Mouse (Mus musculus) neural tube, embryonic 12.5 days (tissue): ENCODE data around the gene Snrnp35. TPM values are rescaled to one million over a fixed set of nuclear protein-coding genes. Genes with fewer than 3 reads are reported as not detected.
A peak's percentile ranks its signal among the peaks of the same experiment; 100 is the strongest.

ENCODE experiments used
- ATAC-seq: fragments of 200-750 bp; cut with Nextera tagmentation; 2 replicates; pipeline ENCODE4 v1.8.0; 2017; ENCODE audit warnings: low read depth, mild to moderate bottlenecking, moderate TSS enrichment, moderate library complexity; ENCODE audit not compliant: low FRiP score
- H3K27ac ChIP-seq: fragments of 300-500 bp; sonication (generic); 2 replicates; pipeline ENCODE4 v1.5.1; 2016
- H3K27me3 ChIP-seq: fragments of 300-500 bp; sonication (generic); replicated peaks from 2 replicates; pipeline ENCODE4 v1.6.1; 2016; ENCODE audit warnings: mild to moderate bottlenecking
- H3K36me3 ChIP-seq: fragments of 300-500 bp; sonication (generic); 2 replicates; pipeline ENCODE4 v1.6.1; 2016; ENCODE audit warnings: mild to moderate bottlenecking
- H3K4me1 ChIP-seq: fragments of 300-500 bp; sonication (generic); 2 replicates; pipeline ENCODE4 v1.6.1; 2016
- H3K4me2 ChIP-seq: fragments of 300-500 bp; sonication (generic); replicated peaks from 2 replicates; pipeline ENCODE4 v1.6.1; 2016; ENCODE audit warnings: mild to moderate bottlenecking
- H3K4me3 ChIP-seq: fragments of 300-500 bp; sonication (generic); 2 replicates; pipeline ENCODE4 v1.5.1; 2016
- H3K9ac ChIP-seq: fragments of 300-500 bp; sonication (generic); 2 replicates; pipeline ENCODE4 v1.6.1; 2016; ENCODE audit warnings: mild to moderate bottlenecking
- H3K9me3 ChIP-seq: fragments of 300-500 bp; sonication (generic); 2 replicates; pipeline ENCODE4 v1.6.1; 2016; ENCODE audit warnings: mild to moderate bottlenecking
- WGBS: fragments of 180-500 bp; shearing (Covaris S2); methylation state at CpG from one replicate; pipeline ENCODE4 v1.1.7; 2016; 5-methylcytosine and 5-hydroxymethylcytosine counted together
- polyA plus RNA-seq: library from polyadenylated mRNA; unstranded; fragments of >200 nt; fragmentation: Nextera tagmentation; extraction: Ambion mirVana; gene quantifications from 2 replicates; pipeline ENCODE4 v1.2.1, GENCODE M21; 2016

Gene Snrnp35
- polyA plus RNA-seq, result 29.5 and 29.6 TPM in 2 replicates

DNA sequence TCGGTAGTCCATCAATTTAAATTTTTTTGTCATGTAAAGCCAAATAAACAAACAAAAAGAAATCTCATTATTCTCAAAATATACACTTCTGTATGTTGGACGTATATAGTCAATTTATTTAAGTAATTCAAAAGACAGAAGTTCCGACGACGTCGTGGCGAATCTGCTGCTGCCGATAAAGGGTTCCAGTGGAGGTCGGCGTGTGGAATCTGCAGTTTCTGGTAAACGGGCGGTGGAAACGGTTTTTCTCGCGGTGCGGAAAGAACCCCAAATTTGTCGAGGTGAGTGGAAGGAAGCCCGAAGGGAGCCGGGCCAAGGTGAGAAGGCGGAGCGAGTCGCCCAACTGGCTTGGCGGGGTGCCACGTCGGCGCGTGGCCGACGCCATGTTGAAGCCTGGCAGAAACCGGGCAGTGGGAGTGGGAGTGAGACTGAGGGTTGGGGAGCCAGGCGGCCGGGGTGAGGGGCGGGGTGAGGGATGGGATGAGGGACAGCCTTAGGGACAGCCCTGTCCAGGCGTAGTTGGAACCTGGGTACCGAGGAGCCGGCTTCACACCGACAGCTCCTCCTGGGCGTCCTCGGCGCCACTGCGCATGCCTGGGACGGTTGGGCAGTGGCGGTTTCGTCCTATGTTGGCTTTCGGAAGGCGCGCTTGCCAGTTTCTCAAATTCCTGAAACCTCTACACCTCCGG lies at the start of gene Snrnp35:
Gene Snrnp35, plus strand, starts transcription at position 169 of the 689 bp plus-strand sequence.
- Histone ChIP-seq H3K9me3 (no peaks in the 10 kb centered on the region), H3K4me2 (peak within 1 kb of the TSS; percentile 72), H3K9ac (peak within 1 kb of the TSS; percentile 78), H3K36me3 (peaks cover 6% of the 10 kb centered on the region), H3K4me3 (peak within 1 kb of the TSS; percentile 65), H3K27me3 (no peaks in the 10 kb centered on the region), H3K4me1 (peaks cover 16% of the 10 kb centered on the region; the same call in 1 of the 2 replicates), H3K27ac (peak within 1 kb of the TSS; percentile 94)
- under 1% methylated on average over 48 of the region's 48 CpGs for WGBS
- ATAC-seq, result peak; percentile 93

DNA sequence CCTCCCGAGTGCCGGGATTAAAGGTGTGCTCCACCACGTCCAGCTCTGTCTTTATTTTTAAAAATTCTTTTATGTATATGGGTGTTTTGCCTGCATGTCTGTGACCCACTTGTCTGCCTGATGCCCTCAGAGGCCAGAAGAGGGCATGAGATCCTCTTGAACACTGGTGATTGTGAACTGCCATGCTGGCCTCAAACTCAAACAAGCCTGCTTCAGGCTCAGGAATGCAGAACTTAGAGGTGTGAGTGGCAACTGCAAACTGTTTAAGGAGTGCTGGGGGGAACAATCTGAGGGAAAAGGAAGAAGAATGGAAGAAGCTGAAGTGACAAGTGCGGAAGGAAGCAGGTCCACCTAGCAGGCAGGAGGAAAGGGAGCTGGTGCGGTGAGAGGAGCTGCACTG lies 44.7 kb upstream of the Snrnp35 start:
- peaks cover 8% of the 10 kb centered on the region; the same call in 1 of the 2 replicates for H3K4me1 ChIP-seq

DNA sequence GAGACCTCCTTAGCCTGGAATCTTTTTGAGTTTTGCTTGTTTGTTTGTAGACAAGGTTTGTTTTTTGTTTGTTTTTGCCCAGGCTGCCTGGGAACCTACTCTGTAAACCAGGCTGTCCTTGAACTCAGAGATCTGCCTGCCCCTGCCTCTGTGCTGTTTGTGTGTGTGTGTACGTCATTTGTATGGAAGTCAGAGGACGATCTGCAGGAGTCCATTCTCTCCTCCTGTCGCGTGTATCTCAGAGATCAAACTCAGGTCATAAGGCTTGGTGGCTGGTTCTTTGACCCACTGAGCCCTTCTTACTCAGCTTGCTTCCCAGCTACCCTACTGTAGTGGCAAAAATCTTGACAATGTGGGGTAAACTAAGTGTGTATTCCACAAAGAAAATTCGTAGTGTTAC lies 44.2 kb upstream of the Snrnp35 start:
- H3K9ac ChIP-seq, result no peak overlapping the region
- no peaks in the 10 kb centered on the region for H3K27me3 ChIP-seq
- H3K4me1 ChIP-seq, result peaks cover 8% of the 10 kb centered on the region; the same call in 1 of the 2 replicates
- H3K27ac ChIP-seq, result no peak overlapping the region
- WGBS, result 66% methylated on average over 5 of the region's 5 CpGs
- peak overlapping the region; percentile 97 for H3K4me2 ChIP-seq
- H3K9me3 ChIP-seq, result no peaks in the 10 kb centered on the region
- 0 out of 2 replicates have a peak overlapping the region, but pooled peaks have one; percentile 73 for H3K4me3 ChIP-seq
- no peaks in the 10 kb centered on the region for H3K36me3 ChIP-seq
- no peak for ATAC-seq

More for the DNA sequence above, 44.7 kb upstream of the Snrnp35 start:
- no peaks in the 10 kb centered on the region for H3K36me3 ChIP-seq
- no peak for ATAC-seq
- no peak overlapping the region for H3K27ac ChIP-seq
- H3K9me3 ChIP-seq, result no peaks in the 10 kb centered on the region
- H3K4me2 ChIP-seq, result no peak overlapping the region
- H3K9ac ChIP-seq, result no peak overlapping the region
- WGBS, result 91% methylated on average over 5 of the region's 5 CpGs
- H3K4me3 ChIP-seq, result no peak overlapping the region
- no peaks in the 10 kb centered on the region for H3K27me3 ChIP-seq

DNA sequence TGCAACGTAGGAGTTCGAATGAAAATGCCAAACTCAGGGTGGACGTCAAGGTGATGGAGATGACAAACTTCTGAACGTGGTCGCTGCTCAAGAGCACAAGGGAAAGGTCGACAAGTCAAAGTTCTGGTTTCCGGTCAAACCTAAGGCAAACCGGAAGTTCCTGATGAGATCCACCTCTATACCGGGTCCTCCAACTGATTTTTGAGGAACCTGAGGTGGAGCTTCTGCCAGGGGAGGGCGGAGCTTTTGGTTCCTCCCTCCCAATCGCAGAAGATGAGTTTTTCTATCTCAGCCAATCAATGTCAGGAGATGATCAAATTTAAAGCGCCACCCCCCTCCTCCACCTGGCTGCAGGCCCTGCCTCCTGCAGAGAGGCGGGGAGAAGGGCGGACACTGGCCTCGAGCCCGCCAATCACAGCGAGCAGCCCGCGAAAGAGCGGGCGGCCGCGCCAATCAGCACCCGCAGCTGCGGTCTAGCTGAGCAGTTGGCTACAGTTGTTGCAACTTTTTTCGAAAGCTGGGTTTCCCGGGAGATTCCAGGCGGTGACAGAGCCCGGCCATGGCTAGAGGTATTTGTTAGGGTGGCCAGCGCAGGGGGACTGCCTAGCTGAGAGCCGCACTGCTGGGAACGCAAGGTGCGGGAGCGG lies 43.4 kb upstream of the Snrnp35 start, which contains the start of gene Kmt5a:
Gene Kmt5a, plus strand, starts transcription at position 484 of the 647 bp plus-strand sequence.
- no peaks in the 10 kb centered on the region for H3K9me3 ChIP-seq
- H3K9ac ChIP-seq, result peak within 1 kb of the TSS; percentile 74
- H3K4me2 ChIP-seq, result peak within 1 kb of the TSS; percentile 97
- 1% methylated on average over 34 of the region's 34 CpGs for WGBS
- peaks cover 10% of the 10 kb centered on the region for H3K4me1 ChIP-seq
- no peaks in the 10 kb centered on the region for H3K36me3 ChIP-seq
- peak; percentile 98 for ATAC-seq
- peak within 1 kb of the TSS; percentile 73 for H3K4me3 ChIP-seq
- no peaks in the 10 kb centered on the region for H3K27me3 ChIP-seq
- H3K27ac ChIP-seq, result peak within 1 kb of the TSS; percentile 53

DNA sequence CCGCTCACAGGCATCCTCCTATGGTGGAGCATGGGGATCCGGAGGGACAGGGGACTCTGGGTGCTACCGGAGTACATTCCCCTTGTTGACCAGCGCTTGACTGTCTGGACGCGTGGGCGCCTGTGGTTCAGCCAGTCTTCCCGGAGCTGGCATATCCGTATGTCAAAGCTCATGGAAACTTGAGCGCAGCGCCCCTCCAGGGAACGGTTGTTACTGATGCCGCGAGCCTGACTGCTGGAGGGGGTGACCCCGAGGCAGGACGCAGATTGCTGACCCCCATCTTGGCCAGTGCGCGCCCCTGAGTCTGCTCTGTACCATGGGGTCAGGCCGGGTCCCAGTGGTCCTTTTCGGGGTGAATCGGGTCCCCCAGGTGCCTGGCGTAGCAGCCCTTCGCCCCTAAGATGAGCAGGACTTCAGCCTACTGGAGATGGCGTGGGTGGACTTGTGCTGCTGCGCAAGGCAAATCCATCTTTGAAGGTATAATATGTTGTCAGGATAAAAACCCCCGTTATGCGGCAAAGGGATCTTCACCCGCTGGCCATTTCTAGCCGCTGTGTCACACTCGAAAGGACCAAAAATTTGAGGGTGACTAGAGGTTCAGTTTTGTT lies 42.7 kb upstream of the Snrnp35 start:
- Histone ChIP-seq H3K9ac (peak overlapping the region; percentile 74), H3K4me3 (peak overlapping the region; percentile 73), H3K4me1 (peaks cover 16% of the 10 kb centered on the region), H3K36me3 (no peaks in the 10 kb centered on the region), H3K4me2 (peak overlapping the region; percentile 97), H3K9me3 (no peaks in the 10 kb centered on the region), H3K27ac (peak overlapping the region; percentile 53), H3K27me3 (no peaks in the 10 kb centered on the region)
- WGBS, result under 1% methylated on average over 30 of the region's 30 CpGs
- peak; percentile 68 for ATAC-seq

DNA sequence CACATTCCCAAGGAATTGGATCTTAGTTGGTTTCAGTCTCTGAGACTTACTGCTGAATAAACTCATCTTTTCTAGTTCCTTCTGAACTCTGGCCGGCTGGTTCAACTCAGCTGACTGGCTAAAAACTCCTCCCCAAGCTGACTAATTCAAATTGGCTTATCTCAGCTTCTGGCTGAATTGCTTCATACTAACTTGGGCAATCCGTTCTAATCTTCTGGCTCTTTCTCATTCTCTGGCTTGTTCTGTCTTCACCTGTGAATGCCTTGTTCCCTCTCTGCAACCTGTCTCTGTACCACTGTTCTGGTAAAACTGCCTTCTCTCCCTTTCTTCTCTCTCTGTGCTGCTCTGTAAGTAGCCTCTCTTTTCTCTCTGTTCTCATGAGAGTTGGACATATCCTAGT lies 40.3 kb upstream of the Snrnp35 start:
- no peaks in the 10 kb centered on the region for H3K9me3 ChIP-seq
- ATAC-seq, result no peak
- peaks cover 33% of the 10 kb centered on the region for H3K4me1 ChIP-seq

DNA sequence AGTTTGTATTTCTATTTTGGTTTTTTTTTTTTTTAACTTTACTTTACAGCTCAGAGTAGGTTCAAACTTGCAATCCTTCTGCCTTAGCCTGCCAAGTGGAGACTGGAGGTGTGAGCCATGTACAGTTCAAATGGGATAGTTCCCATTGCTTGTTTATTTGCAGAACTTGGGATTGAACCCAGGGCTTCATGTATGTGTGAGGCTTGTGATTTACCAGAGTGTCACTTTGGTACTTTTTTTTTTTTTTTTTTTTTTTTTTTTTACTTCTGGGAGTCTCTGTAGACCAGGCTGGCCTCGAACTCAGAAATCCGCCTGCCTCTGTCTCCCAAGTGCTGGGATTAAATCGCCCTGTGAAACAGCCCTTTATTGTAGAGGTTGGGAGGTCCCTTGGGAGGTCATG lies 38.7 kb upstream of the Snrnp35 start:
- H3K27ac ChIP-seq, result no peak overlapping the region
- H3K36me3 ChIP-seq, result peaks cover 22% of the 10 kb centered on the region
- H3K4me1 ChIP-seq, result peaks cover 39% of the 10 kb centered on the region
- ATAC-seq, result no peak
- no peaks in the 10 kb centered on the region for H3K9me3 ChIP-seq
- no peaks in the 10 kb centered on the region for H3K27me3 ChIP-seq
- WGBS, result 73% methylated on average over 3 of the region's 3 CpGs
- no peak overlapping the region for H3K9ac ChIP-seq
- no peak overlapping the region; the same call in 1 of the 2 replicates for H3K4me2 ChIP-seq
- H3K4me3 ChIP-seq, result no peak overlapping the region

More for the DNA sequence above, 40.3 kb upstream of the Snrnp35 start:
- Histone ChIP-seq H3K36me3 (peaks cover 8% of the 10 kb centered on the region), H3K27ac (no peak overlapping the region), H3K9ac (no peak overlapping the region), H3K27me3 (no peaks in the 10 kb centered on the region), H3K4me3 (no peak overlapping the region), H3K4me2 (no peak overlapping the region)
- WGBS, result 91% methylated on average over 2 of the region's 2 CpGs

DNA sequence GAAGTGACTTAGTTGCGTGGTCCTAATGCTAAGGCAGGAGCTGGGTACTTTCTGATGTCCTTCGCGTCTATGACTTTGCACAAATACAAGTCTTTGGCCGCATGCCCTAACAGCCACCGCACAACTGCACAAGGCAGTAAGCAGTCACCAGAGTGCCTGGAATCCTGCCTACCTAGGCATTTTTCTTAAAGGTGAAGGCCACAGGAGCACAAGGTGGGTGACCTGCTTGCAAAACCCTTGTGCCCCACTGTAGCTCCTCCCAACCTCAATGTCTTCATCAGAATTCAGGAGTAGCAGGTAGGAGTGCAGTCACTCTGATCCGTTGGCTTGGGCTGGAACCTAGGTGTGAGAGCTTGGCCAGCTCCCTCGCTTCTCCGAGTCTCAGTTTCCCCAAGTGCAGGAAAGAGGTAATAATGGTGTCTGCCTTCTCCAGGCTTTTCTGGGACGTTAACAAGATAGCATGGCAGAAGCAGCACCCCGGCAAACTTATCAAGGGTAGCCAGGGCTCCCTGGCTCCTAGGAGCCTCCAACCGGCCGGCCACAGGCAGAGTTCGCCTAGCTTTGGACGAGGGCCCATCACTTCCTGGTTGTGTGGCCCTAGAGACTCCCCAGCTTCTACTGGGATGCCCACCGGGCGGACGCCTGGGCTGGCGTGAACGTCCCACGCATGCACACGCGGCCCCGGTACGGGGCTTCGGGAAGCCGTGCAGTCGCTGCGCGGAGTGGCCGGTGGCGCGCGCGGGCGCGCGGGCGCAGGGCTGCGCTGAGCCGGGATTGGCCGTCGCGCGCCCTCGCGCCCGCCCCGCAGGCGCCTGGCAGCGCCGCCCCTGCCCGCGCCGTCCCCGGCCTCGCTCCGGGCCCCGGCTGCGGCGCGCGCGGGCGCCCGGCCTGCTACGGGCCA lies 38.0 kb upstream of the Snrnp35 start:
- Histone ChIP-seq H3K9me3 (no peaks in the 10 kb centered on the region), H3K9ac (peak overlapping the region; percentile 95), H3K27ac (peak overlapping the region; percentile 50; the same call in 1 of the 2 replicates), H3K4me2 (peak overlapping the region; percentile 91), H3K4me3 (peak overlapping the region; percentile 97), H3K36me3 (peaks cover 27% of the 10 kb centered on the region), H3K27me3 (no peaks in the 10 kb centered on the region), H3K4me1 (peaks cover 39% of the 10 kb centered on the region)
- ATAC-seq, result peak; percentile 89
- WGBS, result 6% methylated on average over 63 of the region's 66 CpGs

DNA sequence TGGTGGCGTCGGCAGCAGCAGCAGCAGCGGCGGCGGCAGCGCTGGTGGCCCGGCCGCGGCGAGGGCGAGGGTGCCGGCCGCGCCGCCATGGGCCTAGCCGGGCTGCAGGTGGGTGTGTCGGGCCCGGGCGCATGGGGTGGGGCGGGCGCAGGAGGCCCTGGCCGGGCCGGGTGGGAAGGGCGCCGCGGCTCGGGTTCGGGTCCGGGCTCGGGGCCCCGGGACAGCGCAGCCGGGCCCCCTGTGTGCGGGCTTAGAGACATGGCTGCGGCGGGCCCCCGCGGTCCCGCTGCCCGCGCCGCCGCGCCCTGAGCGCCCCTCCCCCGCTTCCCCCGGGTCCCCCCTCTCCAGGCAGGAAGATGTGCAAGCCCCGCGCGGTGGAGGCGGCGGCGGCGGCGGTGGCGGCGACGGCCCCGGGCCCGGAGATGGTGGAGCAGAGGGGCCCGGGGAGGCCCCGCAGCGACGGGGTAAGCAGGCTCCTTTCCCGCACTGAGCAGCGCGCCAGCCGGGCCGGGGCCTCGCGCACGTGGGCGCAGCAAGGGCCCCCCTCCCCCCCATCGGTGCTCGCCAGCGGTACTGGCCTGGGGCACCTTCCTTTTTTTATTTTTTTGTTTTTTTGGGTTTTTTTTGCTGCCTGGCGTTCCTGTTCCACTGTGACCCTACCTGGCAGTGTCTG lies 37.2 kb upstream of the Snrnp35 start:
- WGBS, result under 1% methylated on average over 58 of the region's 77 CpGs
- Histone ChIP-seq H3K27me3 (no peaks in the 10 kb centered on the region), H3K4me1 (peaks cover 33% of the 10 kb centered on the region), H3K27ac (peak overlapping the region; percentile 50), H3K9ac (peak overlapping the region; percentile 95), H3K4me3 (peak overlapping the region; percentile 97), H3K36me3 (peaks cover 35% of the 10 kb centered on the region), H3K9me3 (no peaks in the 10 kb centered on the region), H3K4me2 (peak overlapping the region; percentile 91)
- ATAC-seq, result peak; percentile 43

DNA sequence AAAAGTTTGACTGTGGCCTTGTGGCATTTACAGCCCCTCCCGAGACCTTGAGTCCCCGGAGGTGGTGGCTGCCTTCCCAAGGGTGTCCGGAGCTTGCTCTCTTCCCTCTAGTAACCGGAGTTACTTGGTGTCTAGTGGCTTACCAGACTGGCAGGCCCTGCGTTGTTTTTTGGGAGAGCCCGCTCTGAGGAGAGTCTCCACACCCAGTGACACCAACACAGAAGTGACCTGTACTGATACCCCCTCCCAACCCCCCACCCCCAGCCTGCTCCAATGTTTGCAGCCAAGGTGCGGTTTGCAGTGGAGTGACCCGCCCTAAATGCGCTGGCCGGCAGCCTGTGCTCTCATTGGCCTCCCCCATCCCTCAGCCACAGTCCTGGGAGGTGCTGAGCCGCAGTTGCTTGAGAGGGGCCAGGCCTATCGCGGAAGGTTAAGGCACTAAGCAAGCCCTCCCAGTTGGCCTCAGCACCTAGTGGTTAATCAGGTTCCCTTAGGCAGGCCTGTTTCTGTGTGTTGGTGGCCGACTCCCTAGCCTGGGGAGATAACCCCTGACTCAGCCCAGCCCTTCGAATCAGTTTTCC lies 36.5 kb upstream of the Snrnp35 start:
- Histone ChIP-seq H3K9ac (peak overlapping the region; percentile 95), H3K4me2 (peak overlapping the region; percentile 91), H3K27me3 (no peaks in the 10 kb centered on the region), H3K9me3 (no peaks in the 10 kb centered on the region), H3K4me1 (peaks cover 31% of the 10 kb centered on the region), H3K27ac (no peak overlapping the region), H3K36me3 (peaks cover 42% of the 10 kb centered on the region), H3K4me3 (peak overlapping the region; percentile 97)
- ATAC-seq, result no peak
- 4% methylated on average over 15 of the region's 15 CpGs for WGBS

DNA sequence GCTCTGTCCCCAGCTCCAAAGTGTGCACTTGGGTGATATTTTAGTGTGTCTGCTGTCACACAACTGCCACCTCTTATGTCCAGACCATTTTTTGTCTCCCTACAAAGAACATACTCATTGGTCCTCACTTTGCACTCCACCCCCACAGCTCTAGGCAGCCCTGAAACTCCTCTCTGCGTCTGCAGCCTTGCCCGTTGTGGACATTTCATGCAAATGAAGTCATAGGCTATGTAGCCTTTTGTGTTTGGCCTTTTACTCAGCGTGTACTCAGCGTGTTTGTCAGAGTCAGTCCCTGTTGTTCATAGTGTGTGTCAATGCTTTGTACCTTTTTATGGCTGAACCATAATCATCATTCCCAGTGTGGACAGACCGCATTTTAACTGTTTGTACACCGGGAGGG lies 33.4 kb upstream of the Snrnp35 start:
- WGBS, result 69% methylated on average over 6 of the region's 6 CpGs
- Histone ChIP-seq H3K4me1 (peaks cover 29% of the 10 kb centered on the region), H3K27ac (no peak overlapping the region), H3K9ac (no peak overlapping the region), H3K27me3 (no peaks in the 10 kb centered on the region), H3K4me2 (no peak overlapping the region), H3K9me3 (no peaks in the 10 kb centered on the region), H3K36me3 (peaks cover 69% of the 10 kb centered on the region), H3K4me3 (no peak overlapping the region)
- ATAC-seq, result no peak
